Mouse (Mus musculus) heart, adult 2 months (tissue): ENCODE results near the gene Cebpzos. TPM values are rescaled to one million over a fixed set of nuclear protein-coding genes. Genes with fewer than 3 reads are reported as not detected.

Experiments
- DNase-seq, 2 experiments: peaks; one replicate each; pipeline ENCODE4 v3.0.0; 2021
- H3K27ac ChIP-seq: fragments of 200-600 bp; 2 replicates; pipeline ENCODE4 v1.8.1; 2022
- H3K27me3 ChIP-seq: fragments of 200-500 bp; 2 replicates; pipeline ENCODE4 v1.6.1; 2012; ENCODE audit warnings: mild to moderate bottlenecking, low read length, inconsistent platforms, mixed read lengths; ENCODE audit not compliant: control insufficient read depth, insufficient read depth
- H3K36me3 ChIP-seq: fragments of 200-500 bp; 2 replicates; pipeline ENCODE4 v1.6.1; 2012; ENCODE audit warnings: low read length, inconsistent platforms; ENCODE audit not compliant: control insufficient read depth, insufficient read depth
- H3K4me1 ChIP-seq: fragments of 200-500 bp; 2 replicates; pipeline ENCODE4 v1.6.1; 2011; ENCODE audit warnings: low read length; ENCODE audit not compliant: control insufficient read depth, insufficient read depth
- H3K4me3 ChIP-seq: fragments of 200-600 bp; 2 replicates; pipeline ENCODE4 v1.8.1; 2022
- H3K79me2 ChIP-seq: fragments of 200-500 bp; replicated peaks from 2 replicates; pipeline ENCODE4 v1.6.1; 2012; ENCODE audit warnings: mild to moderate bottlenecking, inconsistent platforms, low read length, moderate library complexity, mixed read lengths; ENCODE audit not compliant: control insufficient read depth, insufficient read depth
- H3K9ac ChIP-seq: fragments of 200-500 bp; 2 replicates; pipeline ENCODE4 v1.6.1; 2012; ENCODE audit warnings: low read depth, mild to moderate bottlenecking, control low read depth, inconsistent platforms, low read length, mixed read lengths
- CTCF ChIP-seq: fragments of 200-600 bp; IDR thresholded peaks from 2 replicates; pipeline ENCODE4 v1.8.1; 2022; ENCODE audit warnings: antibody characterized with exemption, mild to moderate bottlenecking, moderate library complexity
- EP300 ChIP-seq: fragments of 200-500 bp; IDR thresholded peaks from 2 replicates; pipeline ENCODE4 v1.6.1; 2011; ENCODE audit warnings: low read depth, low read length, control low read depth; ENCODE audit not compliant: insufficient read depth
- POLR2A ChIP-seq: fragments of 200-500 bp; IDR thresholded peaks from 2 replicates; pipeline ENCODE4 v1.6.1; 2011; ENCODE audit warnings: mild to moderate bottlenecking, low read depth, low read length, control low read depth; ENCODE audit not compliant: insufficient read depth
- WGBS: fragments of 180-500 bp; shearing (Covaris S2); methylation state at CpG from one replicate; pipeline ENCODE4 v1.1.7; 2018; 5-methylcytosine and 5-hydroxymethylcytosine counted together
- intact Hi-C: fragments of 180-260 bp; cut with DNase I; formaldehyde crosslinking; loops from one replicate; pipeline ENCODE4 v1.15.1; 2025
- polyA plus RNA-seq: library from polyadenylated mRNA; depleted of rRNA; stranded (reverse); fragments of >200 nt; gene quantifications from 2 replicates; pipeline ENCODE4 v1.2.3, GENCODE M21; 2012
- total RNA-seq, 2 experiments: library from RNA; stranded (reverse); gene quantifications; 2 replicates each; pipeline ENCODE4 v1.2.3; 2021

Cebpzos gene
- total and polyA plus RNA-seq, 3 experiments = 15.3 to 63.4 (median 54.0) TPM

DNA sequence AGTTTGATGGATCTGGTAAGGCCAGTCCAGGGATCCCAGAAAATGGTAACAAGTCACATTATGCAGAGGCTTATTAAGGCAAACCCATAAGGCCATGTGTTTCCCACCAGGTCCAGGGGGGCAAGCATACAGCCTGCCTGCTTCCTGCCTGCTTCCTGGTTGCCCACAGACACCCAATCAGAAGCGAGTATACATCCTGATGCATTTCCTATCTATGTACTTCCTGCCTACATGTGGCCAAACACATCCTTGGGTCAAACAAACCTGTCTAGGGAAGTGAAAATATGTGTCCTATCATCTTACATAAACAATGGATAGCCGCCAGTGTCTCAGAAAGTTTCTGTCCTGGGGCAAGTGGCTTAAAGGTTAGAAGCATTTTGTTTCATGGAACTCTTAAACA is 13.1 kb upstream of the Cebpzos start:
- intact Hi-C loops = no loop called here
- WGBS = 53% methylated on average over 2 of the region's 2 CpGs

GRCm38 (mm10) chr17:78906892-78907291 is 9.4 kb upstream of the Cebpzos start, which contains the start of gene Sult6b1:
TSS of gene Sult6b1 (minus strand) at chr17:78906992.
- no peak within 1 kb of the TSS for H3K27ac ChIP-seq
- H3K79me2 ChIP-seq = no peaks in the 10 kb centered on the region
- no peak for DNase-seq
- no peak within 1 kb of the TSS for H3K9ac ChIP-seq
- no peaks in the 10 kb centered on the region for H3K4me1 ChIP-seq
- H3K36me3 ChIP-seq = no peaks in the 10 kb centered on the region
- 82% methylated on average over 5 of the region's 5 CpGs for WGBS
- intact Hi-C loops = no loop called here
- no peak for TF ChIP-seq CTCF
- TF ChIP-seq EP300 = no peak
- TF ChIP-seq POLR2A = no peak
- no peak within 1 kb of the TSS for H3K4me3 ChIP-seq
- no peaks in the 10 kb centered on the region for H3K27me3 ChIP-seq

More for the DNA sequence above, 13.1 kb upstream of the Cebpzos start:
- H3K27me3 ChIP-seq = no peaks in the 10 kb centered on the region
- H3K27ac ChIP-seq = no peak overlapping the region
- DNase-seq = no peak
- TF ChIP-seq CTCF (no peak), EP300 (no peak), POLR2A (no peak)
- no peaks in the 10 kb centered on the region for H3K79me2 ChIP-seq
- no peaks in the 10 kb centered on the region for H3K4me1 ChIP-seq
- no peak overlapping the region for H3K4me3 ChIP-seq
- no peaks in the 10 kb centered on the region for H3K36me3 ChIP-seq
- no peak overlapping the region for H3K9ac ChIP-seq

- Histone ChIP-seq H3K4me1 (no peaks in the 10 kb centered on the region), H3K27me3 (no peaks in the 10 kb centered on the region), H3K36me3 (no peaks in the 10 kb centered on the region), H3K4me3 (no peak overlapping the region), H3K27ac (no peak overlapping the region), H3K79me2 (no peaks in the 10 kb centered on the region), H3K9ac (no peak overlapping the region)
- intact Hi-C loops = no loop called here
- WGBS = 67% methylated on average over 2 of the region's 2 CpGs
- TF ChIP-seq EP300 (no peak), POLR2A (no peak), CTCF (no peak)
- DNase-seq = no peak
These were observed 6.9 kb upstream of the Cebpzos start for GRCm38 (mm10) chr17:78909374-78909773.

GRCm38 (mm10) chr17:78912861-78913281 is 3.4 kb upstream of the Cebpzos start:
- Histone ChIP-seq H3K79me2 (no peaks in the 10 kb centered on the region), H3K9ac (no peak overlapping the region), H3K4me3 (no peak overlapping the region), H3K27ac (no peak overlapping the region), H3K4me1 (peaks cover 2% of the 10 kb centered on the region; the same call in 1 of the 2 replicates), H3K27me3 (no peaks in the 10 kb centered on the region), H3K36me3 (no peaks in the 10 kb centered on the region)
- 15% methylated on average over 6 of the region's 6 CpGs for WGBS
- TF ChIP-seq CTCF (no peak), POLR2A (no peak), EP300 (no peak)
- intact Hi-C loops = no loop called here
- DNase-seq = no peak

DNA sequence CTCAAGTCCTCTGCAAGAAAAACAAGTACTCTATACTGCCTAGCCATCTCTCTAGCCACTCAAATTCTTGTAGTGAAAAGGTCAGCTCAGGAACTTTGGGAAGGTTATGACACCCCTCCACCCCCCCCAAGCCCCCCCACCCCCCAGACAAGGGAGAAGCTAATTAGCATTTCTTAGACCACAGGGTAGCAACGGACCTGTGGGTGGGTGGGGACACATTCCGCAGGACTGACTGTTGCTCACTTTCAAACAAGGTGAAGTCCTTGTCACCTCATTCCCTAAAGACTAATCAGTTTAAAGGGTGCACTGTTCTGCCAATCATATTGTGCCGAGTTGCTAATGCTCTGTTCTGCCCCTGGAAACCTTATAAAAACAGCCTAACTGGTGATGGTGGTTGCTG is 2.4 kb upstream of the Cebpzos start:
- WGBS = 77% methylated on average over 3 of the region's 3 CpGs
- H3K27me3 ChIP-seq = no peaks in the 10 kb centered on the region
- intact Hi-C loops = no loop called here
- H3K4me1 ChIP-seq = peaks cover 2% of the 10 kb centered on the region; the same call in 1 of the 2 replicates
- H3K79me2 ChIP-seq = no peaks in the 10 kb centered on the region
- no peak overlapping the region for H3K4me3 ChIP-seq
- DNase-seq = no peak
- TF ChIP-seq EP300 = no peak
- TF ChIP-seq POLR2A = no peak
- no peak for TF ChIP-seq CTCF
- no peak overlapping the region for H3K9ac ChIP-seq
- H3K27ac ChIP-seq = no peak overlapping the region
- H3K36me3 ChIP-seq = no peaks in the 10 kb centered on the region

GRCm38 (mm10) chr17:78915772-78916171 is 528 bp upstream of the Cebpzos start:
- H3K27ac ChIP-seq = peak overlapping the region; percentile 82
- H3K36me3 ChIP-seq = no peaks in the 10 kb centered on the region; the same call in 1 of the 2 replicates
- TF ChIP-seq EP300 (no peak), CTCF (no peak), POLR2A (no peak)
- peak overlapping the region; percentile 67 for H3K4me3 ChIP-seq
- 48% methylated on average over 6 of the region's 6 CpGs for WGBS
- H3K9ac ChIP-seq = peak overlapping the region; percentile 81
- no peak for DNase-seq
- no peaks in the 10 kb centered on the region for H3K27me3 ChIP-seq
- no peaks in the 10 kb centered on the region for H3K79me2 ChIP-seq
- H3K4me1 ChIP-seq = peaks cover 2% of the 10 kb centered on the region; the same call in 1 of the 2 replicates
- intact Hi-C loops = loop anchor here (1.0 kb wide), 1 partner anchor 22 kb away; the partner anchor contains the start of genes Cebpz and Ndufaf7
